Mouse (Mus musculus) E14TG2a.4 (cell line): Measurements from ENCODE around the gene Nebl.
A peak's percentile ranks its signal among the peaks of the same experiment; 100 is the strongest.

ENCODE experiments used
- H3K27me3 ChIP-seq: 2 replicates; pipeline ENCODE4 v1.6.1; 2014; ENCODE audit warnings: low read length, control low read depth; ENCODE audit not compliant: insufficient read depth
- H3K36me3 ChIP-seq: 2 replicates; pipeline ENCODE4 v1.6.1; 2014; ENCODE audit warnings: low read length, control low read depth; ENCODE audit not compliant: insufficient read depth
- H3K4me1 ChIP-seq: replicated peaks from 2 replicates; pipeline ENCODE4 v1.6.1; 2014; ENCODE audit warnings: low read depth, low read length, control low read depth
- H3K4me3 ChIP-seq: replicated peaks from 2 replicates; pipeline ENCODE4 v1.5.1; 2014; ENCODE audit warnings: mild to moderate bottlenecking, low read length
- H3K9me3 ChIP-seq: 2 replicates; pipeline ENCODE4 v1.6.1; 2014; ENCODE audit warnings: low read length, control low read depth
- CTCF ChIP-seq: conservative IDR thresholded peaks from 2 replicates; pipeline ENCODE4 v1.5.1; 2014; ENCODE audit warnings: low read length
- NANOG ChIP-seq: IDR thresholded peaks from 2 replicates; pipeline ENCODE4 v1.6.1; 2014; ENCODE audit warnings: borderline replicate concordance, low read length, mixed read lengths
- POU5F1 ChIP-seq: IDR thresholded peaks from 2 replicates; pipeline ENCODE4 v1.6.1; 2014; ENCODE audit warnings: low read length, borderline replicate concordance

Nebl gene

DNA sequence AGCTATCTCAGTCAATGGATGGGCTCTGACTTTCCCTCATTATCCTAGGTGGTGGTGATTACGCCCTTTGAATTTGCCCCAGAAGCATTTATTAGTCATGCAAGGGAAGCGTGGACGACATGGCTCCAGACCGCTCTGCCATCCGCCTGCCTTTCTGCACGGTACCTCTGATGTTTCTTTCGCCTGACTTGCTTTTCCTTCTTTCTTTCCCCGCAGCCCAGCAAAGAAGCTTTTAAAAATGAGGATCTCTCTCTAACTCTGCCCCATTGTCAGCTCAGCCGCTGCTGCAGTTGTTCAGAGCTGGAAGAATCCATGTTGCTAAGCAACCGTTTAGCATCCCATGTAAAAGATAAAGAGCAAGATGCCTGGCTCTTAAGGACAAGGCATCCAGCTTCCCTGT is 61.3 kb downstream of the Nebl start:
- Histone ChIP-seq H3K27me3 (no peaks in the 10 kb centered on the region), H3K9me3 (no peaks in the 10 kb centered on the region), H3K4me3 (no peak overlapping the region), H3K36me3 (no peaks in the 10 kb centered on the region), H3K4me1 (peaks cover 13% of the 10 kb centered on the region; the same call in 1 of the 2 replicates)
- TF ChIP-seq NANOG, result no peak
- TF ChIP-seq CTCF, result no peak
- no peak for TF ChIP-seq POU5F1

DNA sequence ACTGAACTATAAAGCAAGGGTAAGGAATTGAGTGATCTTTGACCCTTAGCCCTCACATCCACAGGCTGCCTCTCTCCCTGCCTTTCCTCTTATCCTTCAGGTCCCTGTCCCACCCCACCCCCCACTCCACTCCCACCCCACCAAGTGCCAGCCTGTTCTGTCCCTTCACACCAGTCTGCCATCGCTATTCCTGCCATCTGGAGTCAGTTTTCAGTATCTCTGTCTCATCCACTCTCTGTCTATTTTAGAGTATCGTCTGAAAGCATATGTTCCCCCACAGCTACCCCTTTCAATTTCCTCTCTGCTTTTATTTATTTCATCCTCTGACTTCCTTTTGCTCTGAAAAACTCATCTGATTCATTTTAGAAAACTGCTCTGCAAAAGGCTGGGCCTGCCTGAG is 62.3 kb downstream of the Nebl start:
- TF ChIP-seq CTCF (no peak), NANOG (no peak), POU5F1 (no peak)
- no peak overlapping the region for H3K4me3 ChIP-seq

DNA sequence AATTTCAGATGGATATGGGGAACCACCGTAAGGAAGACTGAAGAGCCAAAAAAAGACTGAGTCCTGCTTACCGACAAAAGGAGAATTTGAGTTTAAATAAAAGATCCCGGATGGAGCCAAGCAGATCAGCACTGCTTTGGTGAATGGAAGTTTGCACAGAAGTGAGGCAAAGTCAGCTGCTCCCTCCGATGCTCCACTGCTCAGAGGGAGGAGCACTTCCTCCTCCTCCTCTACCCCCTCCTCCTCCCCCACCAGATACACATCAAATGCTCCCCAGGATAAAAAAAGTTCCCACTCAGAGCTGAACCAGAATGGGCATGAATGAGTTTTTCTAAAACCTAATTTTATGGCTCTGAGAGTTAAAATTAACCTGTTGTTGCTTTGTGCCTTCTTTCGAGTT is 73.1 kb downstream of the Nebl start:
- Histone ChIP-seq H3K4me1 (no peaks in the 10 kb centered on the region), H3K36me3 (no peaks in the 10 kb centered on the region), H3K4me3 (no peak overlapping the region), H3K9me3 (peaks cover 15% of the 10 kb centered on the region), H3K27me3 (no peaks in the 10 kb centered on the region)
- TF ChIP-seq CTCF (no peak), POU5F1 (no peak), NANOG (no peak)

More for the DNA sequence above, 62.3 kb downstream of the Nebl start:
- H3K4me1 ChIP-seq, result peaks cover 13% of the 10 kb centered on the region; the same call in 1 of the 2 replicates
- H3K27me3 ChIP-seq, result no peaks in the 10 kb centered on the region
- H3K9me3 ChIP-seq, result no peaks in the 10 kb centered on the region
- no peaks in the 10 kb centered on the region for H3K36me3 ChIP-seq

DNA sequence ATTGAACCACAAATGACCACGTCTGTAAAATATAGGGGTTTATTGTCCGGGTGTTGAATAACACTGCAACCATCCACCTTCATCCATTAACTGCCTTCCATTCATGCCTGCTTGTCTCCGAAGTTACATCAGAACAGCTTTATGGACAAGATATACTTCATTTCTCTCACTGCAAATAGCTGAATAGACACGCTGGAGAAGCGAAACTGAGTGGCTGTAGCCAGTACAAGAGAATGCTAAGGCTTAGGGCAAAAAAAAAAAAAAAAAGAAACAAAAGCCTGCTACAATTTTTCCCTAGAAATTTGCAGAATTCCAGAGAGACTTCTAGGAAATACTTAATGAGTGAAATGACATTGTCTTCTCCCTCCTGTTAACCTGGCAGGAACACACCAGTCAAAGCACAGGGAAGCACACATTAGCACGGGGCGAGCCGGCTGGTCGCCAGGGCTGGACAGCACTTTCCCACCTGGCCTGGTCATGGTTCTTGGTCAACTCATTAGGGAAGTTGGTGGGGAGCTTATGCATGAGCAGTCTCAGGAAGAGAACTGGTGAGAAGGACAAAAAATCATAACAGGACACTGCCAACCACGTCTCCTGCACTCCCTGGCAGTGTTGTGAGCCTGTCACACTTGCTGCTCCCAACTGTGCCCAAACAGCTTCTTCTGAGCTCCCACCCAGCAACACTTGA is 81.0 kb downstream of the Nebl start:
- no peak for TF ChIP-seq CTCF
- no peak for TF ChIP-seq NANOG
- no peak for TF ChIP-seq POU5F1
- H3K4me1 ChIP-seq, result no peaks in the 10 kb centered on the region
- no peak overlapping the region for H3K4me3 ChIP-seq
- H3K36me3 ChIP-seq, result no peaks in the 10 kb centered on the region
- no peaks in the 10 kb centered on the region for H3K27me3 ChIP-seq
- peaks cover 14% of the 10 kb centered on the region for H3K9me3 ChIP-seq

DNA sequence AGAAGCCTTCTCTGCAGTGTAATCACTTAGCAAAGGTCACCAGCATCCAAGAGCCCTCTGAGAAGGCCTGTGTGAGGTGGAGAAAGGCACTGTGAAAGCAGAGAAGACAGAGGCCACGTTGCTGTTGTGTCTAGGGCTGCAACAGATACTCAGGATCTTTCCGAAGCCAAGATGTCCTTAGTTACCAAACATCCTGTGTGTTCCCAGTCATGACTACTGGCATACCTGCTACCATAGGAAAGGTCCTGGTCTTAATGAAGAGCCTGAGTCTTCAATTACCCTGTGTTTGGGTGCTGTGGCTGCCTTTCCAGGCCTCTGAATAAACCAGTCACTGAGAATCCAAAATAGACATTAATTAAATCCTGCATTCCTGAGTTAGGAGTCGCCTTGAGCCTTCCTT is 81.5 kb downstream of the Nebl start:
- no peak overlapping the region for H3K4me3 ChIP-seq
- peaks cover 8% of the 10 kb centered on the region for H3K9me3 ChIP-seq

DNA sequence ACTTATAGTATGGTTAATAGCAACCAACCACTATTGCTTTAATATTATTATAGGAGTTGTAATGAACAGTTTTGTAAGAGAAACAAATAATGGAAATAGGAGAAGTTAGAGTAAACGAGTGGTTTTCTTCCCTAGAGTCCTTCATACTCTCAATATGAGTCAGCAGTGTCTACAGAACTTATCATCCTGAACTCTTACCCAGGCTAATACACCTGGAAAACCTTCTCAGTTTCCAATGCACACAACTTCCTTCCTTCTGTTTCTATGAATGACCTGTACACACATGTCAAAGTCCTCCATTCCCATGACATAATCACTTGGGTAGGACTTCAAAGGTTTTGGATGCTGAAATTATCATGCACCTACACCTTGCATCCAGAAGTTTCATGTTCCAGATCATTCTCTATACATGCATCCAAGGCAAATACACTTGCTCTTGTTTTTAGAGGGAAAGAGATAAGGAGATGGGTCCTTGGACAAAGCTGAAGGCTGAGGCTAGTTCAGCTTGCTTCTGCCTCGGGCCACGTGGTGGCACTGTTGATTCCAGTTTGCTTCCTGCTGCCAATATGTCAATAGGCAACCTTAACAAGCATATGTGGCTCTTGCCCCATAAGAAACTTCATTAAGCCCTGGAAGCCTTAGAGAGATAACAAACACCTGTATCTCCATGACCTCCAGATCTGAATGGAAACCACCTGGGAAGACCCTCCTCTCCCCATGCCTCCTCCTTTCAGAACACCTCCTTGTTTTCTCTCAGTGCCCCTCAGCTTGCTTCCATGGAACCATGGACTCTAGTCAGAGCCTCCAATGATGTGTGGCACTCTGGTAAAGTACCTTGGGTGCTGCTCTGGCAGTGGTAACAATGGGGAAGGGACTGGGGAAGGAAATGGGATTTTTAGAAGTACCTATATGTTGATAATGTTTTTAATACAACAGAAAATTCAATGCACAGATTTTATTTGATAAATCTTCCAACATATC is 86.7 kb downstream of the Nebl start:
- no peaks in the 10 kb centered on the region for H3K9me3 ChIP-seq
- H3K27me3 ChIP-seq, result no peaks in the 10 kb centered on the region
- no peaks in the 10 kb centered on the region for H3K4me1 ChIP-seq
- H3K4me3 ChIP-seq, result no peak overlapping the region
- TF ChIP-seq NANOG (no peak), CTCF (peak; percentile 39)
- H3K36me3 ChIP-seq, result no peaks in the 10 kb centered on the region

More for the DNA sequence above, 81.5 kb downstream of the Nebl start:
- Histone ChIP-seq H3K4me1 (no peaks in the 10 kb centered on the region), H3K36me3 (no peaks in the 10 kb centered on the region), H3K27me3 (no peaks in the 10 kb centered on the region)
- TF ChIP-seq NANOG (no peak), POU5F1 (no peak), CTCF (no peak)

DNA sequence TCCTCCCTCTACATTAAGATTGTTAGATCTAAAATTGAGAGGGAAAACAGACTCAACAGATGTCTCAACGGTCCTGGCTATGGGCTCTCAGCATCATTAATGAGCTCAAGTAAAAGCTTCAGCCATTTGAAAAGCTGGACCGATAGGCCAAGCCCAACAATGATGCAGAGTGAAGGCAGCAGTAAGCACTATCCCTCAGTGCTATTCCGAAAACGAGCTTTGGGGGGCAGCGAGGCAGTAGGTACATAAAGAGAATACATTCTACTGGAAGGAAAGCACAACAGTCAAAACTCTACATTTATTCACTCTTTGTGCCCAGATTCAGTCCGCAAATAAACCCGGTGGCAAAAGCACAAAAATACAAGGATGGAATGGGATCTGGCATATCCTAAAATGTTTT is 87.4 kb downstream of the Nebl start:
- no peaks in the 10 kb centered on the region for H3K36me3 ChIP-seq
- no peaks in the 10 kb centered on the region for H3K4me1 ChIP-seq
- TF ChIP-seq CTCF (no peak), POU5F1 (no peak), NANOG (no peak)
- H3K4me3 ChIP-seq, result no peak overlapping the region
- no peaks in the 10 kb centered on the region for H3K27me3 ChIP-seq
- H3K9me3 ChIP-seq, result no peaks in the 10 kb centered on the region

DNA sequence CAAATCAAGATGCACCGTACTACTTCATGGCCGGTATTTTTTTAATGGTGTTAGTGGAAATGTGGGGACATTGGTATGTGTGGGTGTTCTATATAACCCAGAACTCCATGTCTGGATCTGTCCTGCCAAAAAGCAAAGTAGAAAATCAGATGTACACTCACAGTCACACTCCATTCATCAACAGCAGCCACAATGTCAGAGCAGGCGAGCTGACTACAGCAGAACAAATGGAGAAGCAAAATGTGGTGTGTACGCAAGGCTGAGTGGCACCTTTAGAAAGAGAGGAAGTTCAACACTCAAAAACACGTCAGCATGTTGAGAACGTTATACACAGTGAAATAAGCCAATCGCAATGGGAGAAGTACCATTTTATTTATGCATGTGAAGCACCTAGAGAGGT is 88.5 kb downstream of the Nebl start:
- H3K4me1 ChIP-seq, result no peaks in the 10 kb centered on the region
- TF ChIP-seq CTCF, result no peak
- no peak for TF ChIP-seq POU5F1
- TF ChIP-seq NANOG, result no peak
- no peaks in the 10 kb centered on the region for H3K36me3 ChIP-seq
- no peak overlapping the region for H3K4me3 ChIP-seq
- H3K27me3 ChIP-seq, result no peaks in the 10 kb centered on the region
- H3K9me3 ChIP-seq, result no peaks in the 10 kb centered on the region
